Mouse (Mus musculus): ENCODE measurements at regions not wholly inside any gene's neighbourhood (a gene's known extent, or its start where the extent isn't known, plus 50 kb on each side); places are given as distances from the start of the nearest gene placed in this dataset.

- Histone ChIP-seq H3K36me3 (ENCODE audit: control insufficient read depth, insufficient read depth) (no peaks in the 10 kb centered on the region), H3ac (ENCODE audit: control insufficient read depth, insufficient read length, low read depth) (no peak overlapping the region)
- TF ChIP-seq USF1 (IDR thresholded peaks at IDR 0.05; ENCODE audit: low read depth) (no peak), CEBPB (IDR thresholded peaks at IDR 0.05; ENCODE audit: low read depth) (no peak), FOSL1 (IDR thresholded peaks at IDR 0.05; ENCODE audit: insufficient read depth, low read length, poor library complexity, severe bottlenecking) (no peak), CTCF (IDR thresholded peaks at IDR 0.05; ENCODE audit: control insufficient read depth, insufficient read depth, insufficient read length) (no peak), MYOG (IDR thresholded peaks at IDR 0.05; ENCODE audit: control insufficient read depth, extremely low read depth, insufficient read length) (no peak), MAX (IDR thresholded peaks at IDR 0.05) (no peak), MYOD1 (IDR thresholded peaks at IDR 0.05; ENCODE audit: control insufficient read depth, insufficient read length, low read depth) (no peak)
Measured at GRCm38 (mm10) chr2:128345557-128345956, 219.7 kb downstream of the Bcl2l11 start.

GRCm38 (mm10) chr2:128348556-128348955, 222.7 kb downstream of the Bcl2l11 start:
- peaks cover 52% of the 10 kb centered on the region for H3K79me2 ChIP-seq (ENCODE audit: control insufficient read depth, insufficient read depth)
- peaks cover 5% of the 10 kb centered on the region for H3K79me3 ChIP-seq (ENCODE audit: low read depth)
- no peak for TF ChIP-seq MYOG (IDR thresholded peaks at IDR 0.05; ENCODE audit: control insufficient read depth, extremely low read depth, insufficient read length)
- no peak for TF ChIP-seq FOSL1 (IDR thresholded peaks at IDR 0.05; ENCODE audit: insufficient read depth, low read length, poor library complexity, severe bottlenecking)
- no peak for TF ChIP-seq MYOD1 (IDR thresholded peaks at IDR 0.05; ENCODE audit: control insufficient read depth, insufficient read length, low read depth)
- no peak for TF ChIP-seq CEBPB (IDR thresholded peaks at IDR 0.05; ENCODE audit: low read depth)
- no peaks in the 10 kb centered on the region for H3K27me3 ChIP-seq (ENCODE audit: control insufficient read depth, insufficient read depth, insufficient read length)
- H3ac ChIP-seq (ENCODE audit: control insufficient read depth, insufficient read length, low read depth), result no peak overlapping the region
- H3K4me3 ChIP-seq (ENCODE audit: insufficient read depth, poor library complexity, severe bottlenecking), result no peak overlapping the region
- no peaks in the 10 kb centered on the region for H3K36me3 ChIP-seq (ENCODE audit: control insufficient read depth, insufficient read depth)

More at GRCm38 (mm10) chr2:128345557-128345956, 219.7 kb downstream of the Bcl2l11 start:
- no peaks in the 10 kb centered on the region for H3K27me3 ChIP-seq (ENCODE audit: control insufficient read depth, insufficient read depth, insufficient read length)
- peaks cover 59% of the 10 kb centered on the region for H3K79me2 ChIP-seq (ENCODE audit: control insufficient read depth, insufficient read depth)
- H3K4me3 ChIP-seq (ENCODE audit: insufficient read depth, poor library complexity, severe bottlenecking), result no peak overlapping the region
- H3K79me3 ChIP-seq (ENCODE audit: low read depth), result peaks cover 4% of the 10 kb centered on the region

GRCm38 (mm10) chr2:128351405-128351804, 225.6 kb downstream of the Bcl2l11 start:
- H3K79me2 ChIP-seq (ENCODE audit: control insufficient read depth, insufficient read depth), result peaks cover 46% of the 10 kb centered on the region
- no peak overlapping the region for H3K4me3 ChIP-seq (ENCODE audit: insufficient read depth, poor library complexity, severe bottlenecking)
- no peaks in the 10 kb centered on the region for H3K27me3 ChIP-seq (ENCODE audit: control insufficient read depth, insufficient read depth, insufficient read length)
- no peaks in the 10 kb centered on the region for H3K36me3 ChIP-seq (ENCODE audit: control insufficient read depth, insufficient read depth)
- TF ChIP-seq CTCF (IDR thresholded peaks at IDR 0.05; ENCODE audit: control insufficient read depth, insufficient read depth, insufficient read length) (no peak), FOSL1 (IDR thresholded peaks at IDR 0.05; ENCODE audit: insufficient read depth, low read length, poor library complexity, severe bottlenecking) (no peak), USF1 (IDR thresholded peaks at IDR 0.05; ENCODE audit: low read depth) (no peak), MYOD1 (IDR thresholded peaks at IDR 0.05; ENCODE audit: control insufficient read depth, insufficient read length, low read depth) (no peak), MAX (IDR thresholded peaks at IDR 0.05) (no peak), CEBPB (IDR thresholded peaks at IDR 0.05; ENCODE audit: low read depth) (no peak), MYOG (IDR thresholded peaks at IDR 0.05; ENCODE audit: control insufficient read depth, extremely low read depth, insufficient read length) (no peak)
- peaks cover 8% of the 10 kb centered on the region for H3K79me3 ChIP-seq (ENCODE audit: low read depth)
- H3ac ChIP-seq (ENCODE audit: control insufficient read depth, insufficient read length, low read depth), result no peak overlapping the region

GRCm38 (mm10) chr2:128352533-128352932, 226.7 kb downstream of the Bcl2l11 start:
- H3K27me3 ChIP-seq (ENCODE audit: control insufficient read depth, insufficient read depth, insufficient read length), result no peaks in the 10 kb centered on the region
- H3K4me3 ChIP-seq (ENCODE audit: insufficient read depth, poor library complexity, severe bottlenecking), result no peak overlapping the region
- peaks cover 42% of the 10 kb centered on the region for H3K79me2 ChIP-seq (ENCODE audit: control insufficient read depth, insufficient read depth)
- peaks cover 5% of the 10 kb centered on the region for H3K79me3 ChIP-seq (ENCODE audit: low read depth)
- TF ChIP-seq MYOD1 (IDR thresholded peaks at IDR 0.05; ENCODE audit: control insufficient read depth, insufficient read length, low read depth) (no peak), CEBPB (IDR thresholded peaks at IDR 0.05; ENCODE audit: low read depth) (no peak), FOSL1 (IDR thresholded peaks at IDR 0.05; ENCODE audit: insufficient read depth, low read length, poor library complexity, severe bottlenecking) (no peak), MYOG (IDR thresholded peaks at IDR 0.05; ENCODE audit: control insufficient read depth, extremely low read depth, insufficient read length) (no peak), USF1 (IDR thresholded peaks at IDR 0.05; ENCODE audit: low read depth) (no peak), MAX (IDR thresholded peaks at IDR 0.05) (no peak), CTCF (IDR thresholded peaks at IDR 0.05; ENCODE audit: control insufficient read depth, insufficient read depth, insufficient read length) (no peak)
- H3K36me3 ChIP-seq (ENCODE audit: control insufficient read depth, insufficient read depth), result no peaks in the 10 kb centered on the region
- no peak overlapping the region for H3ac ChIP-seq (ENCODE audit: control insufficient read depth, insufficient read length, low read depth)

GRCm38 (mm10) chr2:128353457-128353856, 227.6 kb downstream of the Bcl2l11 start:
- Histone ChIP-seq H3K79me2 (ENCODE audit: control insufficient read depth, insufficient read depth) (peaks cover 34% of the 10 kb centered on the region), H3K27me3 (ENCODE audit: control insufficient read depth, insufficient read depth, insufficient read length) (no peaks in the 10 kb centered on the region), H3ac (ENCODE audit: control insufficient read depth, insufficient read length, low read depth) (no peak overlapping the region), H3K79me3 (ENCODE audit: low read depth) (peaks cover 5% of the 10 kb centered on the region), H3K4me3 (ENCODE audit: insufficient read depth, poor library complexity, severe bottlenecking) (no peak overlapping the region), H3K36me3 (ENCODE audit: control insufficient read depth, insufficient read depth) (no peaks in the 10 kb centered on the region)
- no peak for TF ChIP-seq MAX (IDR thresholded peaks at IDR 0.05)
- no peak for TF ChIP-seq CTCF (IDR thresholded peaks at IDR 0.05; ENCODE audit: control insufficient read depth, insufficient read depth, insufficient read length)
- TF ChIP-seq USF1 (IDR thresholded peaks at IDR 0.05; ENCODE audit: low read depth), result no peak
- no peak for TF ChIP-seq MYOD1 (IDR thresholded peaks at IDR 0.05; ENCODE audit: control insufficient read depth, insufficient read length, low read depth)
- TF ChIP-seq CEBPB (IDR thresholded peaks at IDR 0.05; ENCODE audit: low read depth), result no peak
- no peak for TF ChIP-seq MYOG (IDR thresholded peaks at IDR 0.05; ENCODE audit: control insufficient read depth, extremely low read depth, insufficient read length)
- no peak for TF ChIP-seq FOSL1 (IDR thresholded peaks at IDR 0.05; ENCODE audit: insufficient read depth, low read length, poor library complexity, severe bottlenecking)

GRCm38 (mm10) chr2:128356326-128356725, 230.5 kb downstream of the Bcl2l11 start:
- TF ChIP-seq CEBPB (IDR thresholded peaks at IDR 0.05; ENCODE audit: low read depth) (no peak), USF1 (IDR thresholded peaks at IDR 0.05; ENCODE audit: low read depth) (no peak), MAX (IDR thresholded peaks at IDR 0.05) (no peak), FOSL1 (IDR thresholded peaks at IDR 0.05; ENCODE audit: insufficient read depth, low read length, poor library complexity, severe bottlenecking) (no peak), MYOD1 (IDR thresholded peaks at IDR 0.05; ENCODE audit: control insufficient read depth, insufficient read length, low read depth) (no peak), MYOG (IDR thresholded peaks at IDR 0.05; ENCODE audit: control insufficient read depth, extremely low read depth, insufficient read length) (no peak), CTCF (IDR thresholded peaks at IDR 0.05; ENCODE audit: control insufficient read depth, insufficient read depth, insufficient read length) (no peak)
- H3K4me3 ChIP-seq (ENCODE audit: insufficient read depth, poor library complexity, severe bottlenecking), result no peak overlapping the region
- H3K79me3 ChIP-seq (ENCODE audit: low read depth), result peaks cover 5% of the 10 kb centered on the region
- H3ac ChIP-seq (ENCODE audit: control insufficient read depth, insufficient read length, low read depth), result no peak overlapping the region
- H3K27me3 ChIP-seq (ENCODE audit: control insufficient read depth, insufficient read depth, insufficient read length), result no peaks in the 10 kb centered on the region
- peaks cover 38% of the 10 kb centered on the region for H3K79me2 ChIP-seq (ENCODE audit: control insufficient read depth, insufficient read depth)
- no peaks in the 10 kb centered on the region for H3K36me3 ChIP-seq (ENCODE audit: control insufficient read depth, insufficient read depth)

Data from C2C12 (cell line).